Mouse (Mus musculus): Measurements from ENCODE around the gene Klf12.

GRCm38 (mm10) chr14:99944221-99945108 is 340.0 kb downstream of the Klf12 start:
- no peak for TF ChIP-seq CTCF (IDR thresholded peaks at IDR 0.05; ENCODE audit: insufficient read depth, low read depth, low read length)
- TF ChIP-seq POLR2A (IDR thresholded peaks at IDR 0.05; ENCODE audit: insufficient read depth, low read depth, low read length), result no peak
